Mouse (Mus musculus) granulocyte monocyte progenitor cell, adult 5-6 weeks (primary cell): ENCODE data around the gene Tcf12. TPM values are rescaled to one million over a fixed set of nuclear protein-coding genes. Genes with fewer than 3 reads are reported as not detected.
A peak's percentile ranks its signal among the peaks of the same experiment; 100 is the strongest.

Experiments used
- ATAC-seq: replicated peaks from 2 replicates; pipeline ENCODE4 v1.8.0; 2016; ENCODE audit warnings: mild to moderate bottlenecking, moderate TSS enrichment, inconsistent platforms; ENCODE audit not compliant: poor library complexity, severe bottlenecking
- total RNA-seq, 2 experiments: library from RNA; stranded (forward) in 1 of 2; stranded (reverse) in 1 of 2; fragments of 200-712, 200-1000 nt in 1 of 2; fragments of >200 nt in 1 of 2; fragmentation: Nextera tagmentation in 1 of 2; gene quantifications; 2 replicates each; pipeline ENCODE4 v1.2.3; 2014 to 2017

The Tcf12 gene
- total RNA-seq, 2 experiments from 2014 or later, result 38.5 to 79.8 TPM

- no peak for ATAC-seq
Measured at GRCm38 (mm10) chr9:72092191-72092590, 19.5 kb downstream of the Tcf12 start.

GRCm38 (mm10) chr9:72088893-72089611, 22.6 kb downstream of the Tcf12 start:
- ATAC-seq, result peak; percentile 99

GRCm38 (mm10) chr9:72085017-72085416, 26.7 kb downstream of the Tcf12 start:
- ATAC-seq, result no peak

- ATAC-seq, result no peak
Measured at GRCm38 (mm10) chr9:72084131-72084530, 27.5 kb downstream of the Tcf12 start.

GRCm38 (mm10) chr9:72076158-72076557, 35.5 kb downstream of the Tcf12 start:
- ATAC-seq, result no peak

GRCm38 (mm10) chr9:72066151-72066550, 45.5 kb downstream of the Tcf12 start:
- ATAC-seq, result no peak

- ATAC-seq, result no peak
Measured at GRCm38 (mm10) chr9:72053144-72053543, 58.5 kb downstream of the Tcf12 start.

GRCm38 (mm10) chr9:72040156-72040555, 71.5 kb downstream of the Tcf12 start:
- ATAC-seq, result no peak

- ATAC-seq, result no peak
Measured at GRCm38 (mm10) chr9:72039369-72039768, 72.3 kb downstream of the Tcf12 start.

GRCm38 (mm10) chr9:72037059-72037516, 74.6 kb downstream of the Tcf12 start:
- ATAC-seq, result no peak

- no peak for ATAC-seq
Measured at GRCm38 (mm10) chr9:72036257-72036656, 75.4 kb downstream of the Tcf12 start.

- no peak for ATAC-seq
Measured at GRCm38 (mm10) chr9:72033271-72033670, 78.4 kb downstream of the Tcf12 start.

- ATAC-seq, result no peak
Measured at GRCm38 (mm10) chr9:72030274-72030673, 81.4 kb downstream of the Tcf12 start.

GRCm38 (mm10) chr9:72029601-72030000, 82.1 kb downstream of the Tcf12 start:
- no peak for ATAC-seq

- no peak for ATAC-seq
Measured at GRCm38 (mm10) chr9:72023274-72023673, 88.4 kb downstream of the Tcf12 start.

GRCm38 (mm10) chr9:72021512-72021911, 90.2 kb downstream of the Tcf12 start:
- no peak for ATAC-seq

- no peak for ATAC-seq
Measured at GRCm38 (mm10) chr9:72016021-72016420, 95.7 kb downstream of the Tcf12 start.

- ATAC-seq, result no peak
Measured at GRCm38 (mm10) chr9:72014585-72015381, 96.9 kb downstream of the Tcf12 start.

GRCm38 (mm10) chr9:72013541-72013940, 98.1 kb downstream of the Tcf12 start:
- ATAC-seq, result no peak

GRCm38 (mm10) chr9:72008634-72009033, 103.0 kb downstream of the Tcf12 start:
- no peak for ATAC-seq

- ATAC-seq, result no peak
Measured at GRCm38 (mm10) chr9:71991147-71991546, 120.5 kb downstream of the Tcf12 start.

- no peak for ATAC-seq
Measured at GRCm38 (mm10) chr9:71990376-71990775, 121.3 kb downstream of the Tcf12 start.
